ENCODE assay signal across 13 mouse cellular contexts in the genomic region with DNA sequence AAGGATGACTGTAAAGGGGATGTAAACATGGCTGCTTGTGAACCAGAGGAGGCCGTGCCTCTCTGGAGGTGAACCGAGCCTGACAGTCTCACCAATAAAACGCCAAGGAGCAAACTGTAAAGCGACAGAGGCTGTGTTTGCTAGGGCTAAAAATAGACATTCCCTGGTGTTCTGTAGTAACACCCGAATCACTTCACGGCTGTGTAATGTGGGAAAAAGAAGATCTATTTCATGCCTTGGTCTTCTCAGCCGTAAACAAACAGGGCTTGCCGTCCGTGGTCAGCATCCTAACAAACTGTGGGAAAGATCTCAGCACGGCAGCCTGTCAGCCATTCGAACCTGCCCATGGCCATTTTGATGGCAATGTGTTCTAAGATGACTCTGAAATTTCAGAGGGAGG.
DNase-seq lines count a peak whose midpoint lies in the region; ATAC-seq lines count a peak whose summit lies in the region.
"Had no signal": no experiment of that assay in that cellular context is flagged by ENCODE, and none has a peak within 500 bp of the region (broad histone marks: within the 10 kb centered on the region; RNA-seq: fewer than 3 reads in every experiment).

No protein-coding gene starts in this region.

- ATAC-seq in heart, embryonic 15.5 days (replicated peaks; ENCODE audit: insufficient number of reproducible peaks, insufficient read depth, low FRiP score, low read depth) = no peak
- ATAC-seq in midbrain, embryonic 11.5 days (ENCODE audit: low FRiP score) = no peak
- no peak for ATAC-seq in kidney, embryonic 14.5 days (ENCODE audit: low FRiP score, low TSS enrichment)
- ATAC-seq in frontal cortex, adult (ENCODE audit: low TSS enrichment) = no peak
- ATAC-seq: activated CD4-positive, CD25-positive, alpha-beta regulatory T cell, adult 4 months had no signal

- no peak overlapping the region for H3K9ac ChIP-seq in heart, embryonic 15.5 days
- H3K9ac ChIP-seq in midbrain, embryonic 11.5 days (ENCODE audit: low read length) = no peak overlapping the region
- H3K9ac ChIP-seq in kidney, embryonic 14.5 days (ENCODE audit: low read depth, low read length) = no peak overlapping the region
- H3K9ac ChIP-seq: stomach, embryonic 15.5 days had no signal

- peak; percentile 1 for DNase-seq in adrenal gland, postnatal 14 days
- no peak for DNase-seq in adrenal gland, postnatal 36 days
- no peak for DNase-seq in heart, postnatal 4 days
- DNase-seq in embryonic facial prominence, embryonic 10.5 days (ENCODE audit: low spot score) = no peak
- peak; percentile 76 for DNase-seq in midbrain, embryonic 11.5 days (ENCODE audit: low spot score, missing footprints)
- DNase-seq: kidney, postnatal 25 days; lung, adult 2 months had no signal

- 42% methylated on average over 11 of the region's 11 CpGs for WGBS in heart, embryonic 15.5 days
- 76% methylated on average over 11 of the region's 11 CpGs for WGBS in embryonic facial prominence, embryonic 10.5 days
- WGBS in midbrain, embryonic 11.5 days = 88% methylated on average over 11 of the region's 11 CpGs
- WGBS in kidney, embryonic 14.5 days = 30% methylated on average over 11 of the region's 11 CpGs

- H3K27me3 ChIP-seq in heart, embryonic 15.5 days = no peaks in the 10 kb centered on the region
- peaks cover 12% of the 10 kb centered on the region; the same call in 1 of the 2 replicates for H3K27me3 ChIP-seq in embryonic facial prominence, embryonic 10.5 days (replicated peaks; ENCODE audit: low read depth, poor library complexity, severe bottlenecking)
- no peaks in the 10 kb centered on the region for H3K27me3 ChIP-seq in midbrain, embryonic 11.5 days (ENCODE audit: control insufficient read depth, insufficient read depth, low read length)
- no peaks in the 10 kb centered on the region for H3K27me3 ChIP-seq in kidney, embryonic 14.5 days (ENCODE audit: control insufficient read depth, insufficient read depth, low read length)
- H3K27me3 ChIP-seq: stomach, embryonic 15.5 days had no signal

- H3K4me3 ChIP-seq in heart, embryonic 15.5 days = no peak overlapping the region
- H3K4me3 ChIP-seq in embryonic facial prominence, embryonic 10.5 days = no peak overlapping the region
- no peak overlapping the region for H3K4me3 ChIP-seq in midbrain, embryonic 11.5 days (ENCODE audit: low read depth, low read length)
- H3K4me3 ChIP-seq in kidney, embryonic 14.5 days (ENCODE audit: low read length) = no peak overlapping the region
- H3K4me3 ChIP-seq: megakaryocyte, embryonic 14.5 days; stomach, embryonic 15.5 days had no signal

- peaks cover 68% of the 10 kb centered on the region for H3K4me1 ChIP-seq in heart, embryonic 15.5 days (replicated peaks)
- peaks cover 44% of the 10 kb centered on the region for H3K4me1 ChIP-seq in embryonic facial prominence, embryonic 10.5 days
- H3K4me1 ChIP-seq in midbrain, embryonic 11.5 days (ENCODE audit: control insufficient read depth, insufficient read depth, low read length) = peaks cover 8% of the 10 kb centered on the region
- 0 out of 2 replicates have a peak, but pooled peaks cover 4% of the 10 kb centered on the region for H3K4me1 ChIP-seq in kidney, embryonic 14.5 days (ENCODE audit: control insufficient read depth, insufficient read depth, low read length)
- H3K4me1 ChIP-seq: megakaryocyte, embryonic 14.5 days; stomach, embryonic 15.5 days had no signal

- no peaks in the 10 kb centered on the region for H3K36me3 ChIP-seq in heart, embryonic 15.5 days
- no peaks in the 10 kb centered on the region for H3K36me3 ChIP-seq in embryonic facial prominence, embryonic 10.5 days (replicated peaks)
- no peaks in the 10 kb centered on the region for H3K36me3 ChIP-seq in midbrain, embryonic 11.5 days (ENCODE audit: control insufficient read depth, insufficient read depth, low read length)
- H3K36me3 ChIP-seq in kidney, embryonic 14.5 days (ENCODE audit: control insufficient read depth, insufficient read depth, low read length) = no peaks in the 10 kb centered on the region
- H3K36me3 ChIP-seq: stomach, embryonic 15.5 days had no signal

- H3K27ac ChIP-seq in heart, embryonic 15.5 days = peak overlapping the region; percentile 65
- H3K27ac ChIP-seq in embryonic facial prominence, embryonic 10.5 days (replicated peaks) = 0 out of 2 replicates have a peak overlapping the region, but pooled peaks have one; percentile 44
- H3K27ac ChIP-seq in midbrain, embryonic 11.5 days (ENCODE audit: low read depth, low read length) = no peak overlapping the region
- H3K27ac ChIP-seq in kidney, embryonic 14.5 days (ENCODE audit: low read depth, low read length) = no peak overlapping the region
- H3K27ac ChIP-seq: stomach, embryonic 15.5 days had no signal

- H3K4me2 ChIP-seq in heart, embryonic 15.5 days = 0 out of 2 replicates have a peak overlapping the region, but pooled peaks have one; percentile 17
- no peak overlapping the region for H3K4me2 ChIP-seq in midbrain, embryonic 11.5 days
- no peak overlapping the region for H3K4me2 ChIP-seq in kidney, embryonic 14.5 days (replicated peaks; ENCODE audit: low read depth, low read length)
- H3K4me2 ChIP-seq: stomach, embryonic 15.5 days had no signal

- no peaks in the 10 kb centered on the region for H3K9me3 ChIP-seq in heart, embryonic 15.5 days (replicated peaks)
- H3K9me3 ChIP-seq in embryonic facial prominence, embryonic 10.5 days = no peaks in the 10 kb centered on the region
- no peaks in the 10 kb centered on the region for H3K9me3 ChIP-seq in midbrain, embryonic 11.5 days (ENCODE audit: control insufficient read depth, low read length)
- H3K9me3 ChIP-seq in kidney, embryonic 14.5 days (ENCODE audit: control insufficient read depth, low read length) = no peaks in the 10 kb centered on the region
- H3K9me3 ChIP-seq: megakaryocyte, embryonic 14.5 days; stomach, embryonic 15.5 days had no signal

Comparison
In these comparisons a context has a peak if more than half of its experiments do, and no peak if none do; other contexts are left out.
1. DNase-seq: peak in adrenal gland, postnatal 14 days (single experiment) and midbrain, embryonic 11.5 days (single experiment); none in adrenal gland, postnatal 36 days (0 of 2), heart, postnatal 4 days (single experiment) and embryonic facial prominence, embryonic 10.5 days (single experiment).
2. H3K27ac ChIP-seq: peak in heart, embryonic 15.5 days (single experiment) and embryonic facial prominence, embryonic 10.5 days (single experiment); none in midbrain, embryonic 11.5 days (single experiment) and kidney, embryonic 14.5 days (single experiment).